Mouse (Mus musculus): Measurements from ENCODE around the gene Slc25a45.

DNA sequence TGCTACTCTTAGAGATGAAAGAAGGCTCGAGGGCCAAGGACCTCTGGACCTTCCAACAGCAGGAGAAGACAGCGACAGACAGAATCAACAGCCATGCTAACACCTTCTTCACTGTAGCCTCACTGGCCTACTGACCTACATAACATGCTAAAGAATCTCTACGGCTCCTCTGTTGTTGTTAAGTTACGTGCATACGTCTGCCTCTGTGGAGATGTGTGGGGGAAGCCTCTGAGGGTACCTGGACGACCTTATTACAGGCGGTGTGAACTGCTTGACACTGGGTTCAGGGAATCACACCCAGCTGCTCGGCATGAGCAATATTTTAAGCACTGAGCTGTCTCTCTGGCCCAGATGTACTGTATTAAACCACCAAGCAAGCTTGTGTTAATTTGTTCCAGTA lies 49.9 kb downstream of the Slc25a45 start:
- TF ChIP-seq CTCF (conservative IDR thresholded peaks at IDR 0.05; ENCODE audit: low read length) (no peak), NANOG (IDR thresholded peaks at IDR 0.05; ENCODE audit: borderline replicate concordance, low read length) (no peak), POU5F1 (IDR thresholded peaks at IDR 0.05; ENCODE audit: borderline replicate concordance, low read length) (no peak)
